Comparison of ENCODE assay signal across 29 mouse cellular contexts in the genomic region with DNA sequence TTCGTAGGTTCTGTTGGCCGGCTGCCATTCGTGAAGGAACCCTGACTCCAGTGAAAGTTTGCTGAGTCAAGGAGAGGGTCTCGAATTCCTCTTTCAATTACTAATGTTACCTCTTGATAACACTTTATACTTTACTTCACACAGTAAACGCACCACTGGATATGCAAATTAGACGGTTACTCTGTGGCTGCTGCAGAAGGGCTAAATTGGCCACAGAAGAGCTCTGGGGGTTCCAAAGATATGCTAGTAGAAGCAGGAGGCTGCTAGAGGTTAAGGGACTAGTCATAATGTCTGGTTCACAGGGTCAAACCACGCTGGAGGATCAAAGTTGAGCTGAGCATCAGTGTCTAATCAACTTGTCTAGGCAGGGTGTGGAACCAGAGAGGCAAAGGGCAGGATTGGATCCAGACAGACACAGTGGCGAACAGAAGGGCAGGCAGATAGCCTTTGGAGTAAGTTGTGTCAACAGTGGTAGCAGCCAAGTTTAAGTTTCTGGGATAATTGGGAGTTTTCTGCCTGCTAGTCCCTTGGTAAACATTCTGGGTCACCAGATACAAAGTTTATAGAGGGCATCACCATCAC.
DNase-seq lines count a peak whose midpoint lies in the region; ATAC-seq and TF ChIP-seq lines count a peak whose summit lies in the region.
"Had no signal": no experiment of that assay in that cellular context is flagged by ENCODE, and none has a peak within 500 bp of the region (broad histone marks: within the 10 kb centered on the region; RNA-seq: fewer than 3 reads in every experiment).

No protein-coding gene starts in this region.

- no peak overlapping the region for H3K9ac ChIP-seq in liver, embryonic 12.5 days
- no peak overlapping the region for H3K9ac ChIP-seq in liver, postnatal 0 days (replicated peaks)
- H3K9ac ChIP-seq: embryonic facial prominence, embryonic 13.5 days; forebrain, embryonic 15.5 days; hindbrain, embryonic 13.5 days; kidney, embryonic 15.5 days; limb, embryonic 12.5 days; midbrain, embryonic 13.5 days had no signal

- DNase-seq in A20 (ENCODE audit: low read depth, low spot score), result peak; percentile 65
- DNase-seq in B cell, adult 2 months, result peak; percentile 26 to 27
- DNase-seq in liver, postnatal 0 days, result peak; percentile 17
- no peak for DNase-seq in layer of hippocampus, adult 18-20 months (ENCODE audit: low spot score in 2 of 2)
- no peak for DNase-seq in left cerebral cortex, adult 18-20 months (ENCODE audit: low spot score in 2 of 2)
- no peak for DNase-seq in left cerebral cortex, adult 8-10 months (ENCODE audit: low spot score in 2 of 2)
- DNase-seq: adrenal gland, postnatal 14 days; cerebellum, adult 11-12 months; cerebellum, adult 9-11 months; gastrocnemius, adult 2 months; gastrocnemius, postnatal 36 days; heart, adult 18-20 months; heart, postnatal 4 days; kidney, adult 11 months; kidney, postnatal 36 days; lung, adult 2 months; lung, postnatal 10 days; thymus, postnatal 25 days had no signal

- H3K4me2 ChIP-seq in liver, embryonic 12.5 days, result no peak overlapping the region
- H3K4me2 ChIP-seq in liver, postnatal 0 days (ENCODE audit: low read depth, low read length), result no peak overlapping the region
- H3K4me2 ChIP-seq: embryonic facial prominence, embryonic 13.5 days; forebrain, embryonic 15.5 days; heart, embryonic 11.5 days; hindbrain, embryonic 13.5 days; kidney, embryonic 15.5 days; limb, embryonic 12.5 days; midbrain, embryonic 13.5 days had no signal

- H3K36me3 ChIP-seq in liver, embryonic 12.5 days, result no peaks in the 10 kb centered on the region
- no peaks in the 10 kb centered on the region for H3K36me3 ChIP-seq in liver, postnatal 0 days (replicated peaks; ENCODE audit: insufficient read depth, low read length)
- H3K36me3 ChIP-seq: embryonic facial prominence, embryonic 13.5 days; forebrain, embryonic 10.5 days; forebrain, embryonic 15.5 days; G1E; hindbrain, embryonic 13.5 days; kidney, embryonic 15.5 days; limb, embryonic 12.5 days; midbrain, embryonic 13.5 days had no signal

- no peak for TF ChIP-seq CTCF in liver, postnatal 0 days (IDR thresholded peaks at IDR 0.05; ENCODE audit: low read depth)

- WGBS in liver, embryonic 12.5 days (ENCODE audit: insufficient replicate concordance), result 55% methylated on average over 8 of the region's 8 CpGs
- WGBS in liver, postnatal 0 days (ENCODE audit: insufficient replicate concordance), result 57% methylated on average over 8 of the region's 8 CpGs

- H3K27ac ChIP-seq in liver, embryonic 12.5 days, result no peak overlapping the region
- peak overlapping the region; percentile 34 for H3K27ac ChIP-seq in liver, postnatal 0 days (ENCODE audit: low read depth)
- H3K27ac ChIP-seq: embryonic facial prominence, embryonic 13.5 days; forebrain, embryonic 10.5 days; forebrain, embryonic 15.5 days; gastrocnemius, adult 2 months; hindbrain, embryonic 13.5 days; kidney, embryonic 15.5 days; limb, embryonic 12.5 days; macrophage; midbrain, embryonic 13.5 days had no signal

- H3K9me3 ChIP-seq in liver, embryonic 12.5 days (replicated peaks), result no peaks in the 10 kb centered on the region
- no peaks in the 10 kb centered on the region for H3K9me3 ChIP-seq in liver, postnatal 0 days (ENCODE audit: low read length)
- H3K9me3 ChIP-seq: embryonic facial prominence, embryonic 13.5 days; forebrain, embryonic 10.5 days; forebrain, embryonic 15.5 days; G1E; hindbrain, embryonic 13.5 days; kidney, embryonic 15.5 days; limb, embryonic 12.5 days; midbrain, embryonic 13.5 days had no signal

- peak; percentile 66 for TF ChIP-seq EP300 in liver, postnatal 0 days (IDR thresholded peaks at IDR 0.05; ENCODE audit: low read depth)

- no peak overlapping the region for H3K4me3 ChIP-seq in liver, embryonic 12.5 days
- H3K4me3 ChIP-seq in liver, postnatal 0 days (ENCODE audit: low read depth, low read length), result no peak overlapping the region
- H3K4me3 ChIP-seq: embryonic facial prominence, embryonic 13.5 days; forebrain, embryonic 10.5 days; forebrain, embryonic 15.5 days; gastrocnemius, adult 2 months; hindbrain, embryonic 13.5 days; kidney, embryonic 15.5 days; limb, embryonic 12.5 days; midbrain, embryonic 13.5 days had no signal

- no peaks in the 10 kb centered on the region for H3K27me3 ChIP-seq in liver, embryonic 12.5 days (replicated peaks)
- no peaks in the 10 kb centered on the region for H3K27me3 ChIP-seq in liver, postnatal 0 days (ENCODE audit: insufficient read depth, low read length)
- H3K27me3 ChIP-seq: embryonic facial prominence, embryonic 13.5 days; forebrain, embryonic 15.5 days; hindbrain, embryonic 13.5 days; limb, embryonic 12.5 days; midbrain, embryonic 13.5 days had no signal

- ATAC-seq in liver, embryonic 12.5 days, result peak; percentile 61
- ATAC-seq in liver, postnatal 0 days, result peak; percentile 86
- ATAC-seq: forebrain, embryonic 15.5 days; midbrain, embryonic 13.5 days had no signal

- H3K4me1 ChIP-seq in liver, embryonic 12.5 days, result no peaks in the 10 kb centered on the region
- H3K4me1 ChIP-seq in liver, postnatal 0 days (ENCODE audit: insufficient read depth), result no peaks in the 10 kb centered on the region
- H3K4me1 ChIP-seq: forebrain, embryonic 10.5 days; forebrain, embryonic 15.5 days; limb, embryonic 12.5 days; midbrain, embryonic 13.5 days had no signal

Comparison
In these comparisons a context has a peak if more than half of its experiments do, and no peak if none do; other contexts are left out.
1. DNase-seq: peak in A20 (single experiment), B cell, adult 2 months (2 of 2) and liver, postnatal 0 days (single experiment); none in layer of hippocampus, adult 18-20 months (0 of 2), left cerebral cortex, adult 18-20 months (0 of 2) and left cerebral cortex, adult 8-10 months (0 of 2).